Mouse (Mus musculus) hindbrain, embryonic 13.5 days (tissue): ENCODE measurements around the gene Tle3. TPM values are rescaled to one million over a fixed set of nuclear protein-coding genes. Genes with fewer than 3 reads are reported as not detected.

Source experiments
- ATAC-seq: fragments of 200-750 bp; cut with Nextera tagmentation; 2 replicates; pipeline ENCODE4 v1.8.0; 2017; ENCODE audit warnings: moderate TSS enrichment; ENCODE audit not compliant: low FRiP score
- H3K27ac ChIP-seq: fragments of 300-500 bp; sonication (generic); 2 replicates; pipeline ENCODE4 v1.5.1; 2015; ENCODE audit warnings: inconsistent platforms, mild to moderate bottlenecking, moderate library complexity
- H3K27me3 ChIP-seq: fragments of 300-500 bp; sonication (generic); 2 replicates; pipeline ENCODE4 v1.6.1; 2015; ENCODE audit warnings: mild to moderate bottlenecking, inconsistent platforms
- H3K36me3 ChIP-seq: fragments of 300-500 bp; sonication (generic); 2 replicates; pipeline ENCODE4 v1.6.1; 2015; ENCODE audit warnings: mild to moderate bottlenecking, inconsistent platforms
- H3K4me1 ChIP-seq: fragments of 300-500 bp; sonication (generic); replicated peaks from 2 replicates; pipeline ENCODE4 v1.6.1; 2015; ENCODE audit warnings: inconsistent platforms
- H3K4me2 ChIP-seq: fragments of 300-500 bp; sonication (generic); 2 replicates; pipeline ENCODE4 v1.6.1; 2015; ENCODE audit warnings: inconsistent platforms, mild to moderate bottlenecking, moderate library complexity
- H3K4me3 ChIP-seq: fragments of 300-500 bp; sonication (generic); 2 replicates; pipeline ENCODE4 v1.5.1; 2015; ENCODE audit warnings: mild to moderate bottlenecking, inconsistent platforms
- H3K9ac ChIP-seq: fragments of 300-500 bp; sonication (generic); 2 replicates; pipeline ENCODE4 v1.6.1; 2015; ENCODE audit warnings: mild to moderate bottlenecking, inconsistent platforms
- H3K9me3 ChIP-seq: fragments of 300-500 bp; sonication (generic); 2 replicates; pipeline ENCODE4 v1.6.1; 2016; ENCODE audit warnings: inconsistent platforms
- WGBS: fragments of 180-500 bp; shearing (Covaris S2); methylation state at CpG from one replicate; pipeline ENCODE4 v1.1.7; 2015; 5-methylcytosine and 5-hydroxymethylcytosine counted together
- polyA plus RNA-seq: library from polyadenylated mRNA; unstranded; fragments of >200 nt; fragmentation: Nextera tagmentation; extraction: Ambion mirVana; gene quantifications from 2 replicates; pipeline ENCODE4 v1.2.1, GENCODE M21; 2015

Gene Tle3
- polyA plus RNA-seq, 1 experiment from 2014 or later, result 32.3 TPM

DNA sequence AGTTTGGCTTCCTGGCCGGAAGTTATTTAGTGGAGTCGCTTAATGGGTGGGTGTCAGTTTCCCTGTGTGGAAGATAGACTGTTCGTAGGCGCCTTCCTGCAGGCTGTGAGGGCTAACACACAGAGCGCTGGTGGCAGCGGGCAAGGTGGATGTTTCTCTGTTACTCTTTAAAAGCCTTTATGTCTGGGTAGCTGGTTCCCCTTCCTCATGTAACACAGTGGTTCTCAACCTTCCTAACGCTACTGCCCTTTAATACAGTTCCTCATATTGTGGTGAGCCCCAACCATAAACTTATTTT is 17.2 kb downstream of the Tle3 start:
- no peak overlapping the region for H3K27ac ChIP-seq
- peaks cover 90% of the 10 kb centered on the region for H3K4me1 ChIP-seq
- peaks cover 16% of the 10 kb centered on the region for H3K27me3 ChIP-seq
- H3K36me3 ChIP-seq, result peaks cover 43% of the 10 kb centered on the region
- no peaks in the 10 kb centered on the region for H3K9me3 ChIP-seq
- no peak overlapping the region for H3K4me2 ChIP-seq
- no peak overlapping the region for H3K4me3 ChIP-seq
- no peak overlapping the region for H3K9ac ChIP-seq
- WGBS, result 78% methylated on average over 7 of the region's 7 CpGs
- no peak for ATAC-seq

DNA sequence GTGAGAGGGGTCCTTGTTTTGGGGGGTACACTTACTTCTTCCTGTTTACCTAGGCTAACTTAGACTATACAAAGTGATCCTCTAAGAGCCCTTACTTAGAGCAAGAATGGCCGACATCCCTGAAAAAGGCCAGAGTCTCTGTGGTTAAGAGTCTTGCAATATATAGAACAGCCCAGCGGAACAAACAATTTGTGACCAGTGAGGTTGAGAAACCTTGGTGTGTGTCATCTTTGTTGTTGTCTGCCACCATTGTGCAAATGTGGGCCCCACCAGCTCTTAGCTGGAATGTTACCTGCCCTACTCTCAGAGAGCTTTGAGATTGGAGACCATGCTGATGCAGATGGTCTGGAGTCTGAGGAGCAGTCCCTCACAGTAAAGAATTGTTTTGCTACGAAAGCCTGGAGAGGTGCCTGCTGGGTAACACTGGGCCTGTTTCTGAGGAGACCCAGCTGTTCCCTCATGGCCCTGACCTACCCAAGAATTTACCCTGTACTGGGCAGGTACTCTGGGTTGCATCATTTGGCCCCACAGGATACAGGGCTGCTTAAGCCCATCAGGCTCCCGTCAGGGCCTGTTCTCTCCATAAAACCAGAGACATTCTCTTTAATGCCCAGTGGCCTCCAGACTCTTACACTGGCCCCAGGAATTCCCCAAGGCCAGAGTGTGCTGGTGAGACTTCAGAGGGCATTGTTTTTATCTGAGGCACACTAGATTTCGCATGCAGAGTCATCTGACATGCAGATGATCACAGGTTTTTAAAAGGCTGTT is 19.6 kb downstream of the Tle3 start:
- no peak overlapping the region; the same call in 1 of the 2 replicates for H3K9ac ChIP-seq
- H3K9me3 ChIP-seq, result no peaks in the 10 kb centered on the region
- no peak overlapping the region for H3K4me2 ChIP-seq
- H3K4me3 ChIP-seq, result no peak overlapping the region
- WGBS, result 55% methylated on average over 5 of the region's 5 CpGs
- H3K36me3 ChIP-seq, result peaks cover 63% of the 10 kb centered on the region
- no peak overlapping the region for H3K27ac ChIP-seq
- ATAC-seq, result no peak
- peaks cover 89% of the 10 kb centered on the region for H3K4me1 ChIP-seq
- peaks cover 21% of the 10 kb centered on the region for H3K27me3 ChIP-seq

DNA sequence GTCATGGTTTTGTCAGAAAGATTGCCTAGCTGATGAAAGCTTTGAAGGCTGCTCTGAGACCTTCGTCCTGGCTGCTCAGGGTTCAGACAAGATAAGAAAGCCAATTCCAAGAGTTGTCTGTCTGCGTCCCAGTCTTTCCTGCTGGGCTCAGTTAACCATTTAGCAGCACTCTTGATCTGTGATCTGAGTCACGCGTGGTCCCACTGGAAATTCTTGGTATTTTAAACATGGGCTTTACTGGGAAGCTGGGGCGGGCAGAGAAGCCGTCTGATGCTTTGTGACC is 20.1 kb downstream of the Tle3 start:
- no peak overlapping the region for H3K4me3 ChIP-seq
- no peak for ATAC-seq
- H3K4me1 ChIP-seq, result peaks cover 89% of the 10 kb centered on the region
- H3K9me3 ChIP-seq, result no peaks in the 10 kb centered on the region
- 47% methylated on average over 6 of the region's 6 CpGs for WGBS
- H3K4me2 ChIP-seq, result no peak overlapping the region
- H3K27ac ChIP-seq, result no peak overlapping the region
- H3K9ac ChIP-seq, result no peak overlapping the region; the same call in 1 of the 2 replicates
- peaks cover 62% of the 10 kb centered on the region for H3K36me3 ChIP-seq
- peaks cover 22% of the 10 kb centered on the region for H3K27me3 ChIP-seq

DNA sequence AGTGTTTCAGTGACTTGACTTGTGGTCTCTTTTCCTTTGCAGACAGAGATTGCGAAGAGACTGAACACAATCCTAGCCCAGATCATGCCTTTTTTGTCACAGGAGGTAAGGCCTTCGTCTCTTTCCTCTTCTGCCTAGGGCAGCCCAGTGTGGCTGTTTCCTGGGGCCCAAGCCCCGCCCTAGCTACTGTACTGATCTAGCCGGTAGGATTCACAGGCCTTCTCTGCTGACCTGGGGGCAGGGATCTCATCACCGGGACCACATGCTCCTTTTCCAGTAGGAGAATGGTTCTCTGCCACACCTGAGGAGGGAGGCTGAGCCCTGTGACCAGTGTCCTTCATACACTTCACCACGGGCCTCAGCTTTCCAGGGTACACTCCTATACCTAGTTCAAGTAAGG is 21.0 kb downstream of the Tle3 start:
- H3K36me3 ChIP-seq, result peaks cover 61% of the 10 kb centered on the region
- H3K27ac ChIP-seq, result no peak overlapping the region
- H3K27me3 ChIP-seq, result peaks cover 28% of the 10 kb centered on the region

DNA sequence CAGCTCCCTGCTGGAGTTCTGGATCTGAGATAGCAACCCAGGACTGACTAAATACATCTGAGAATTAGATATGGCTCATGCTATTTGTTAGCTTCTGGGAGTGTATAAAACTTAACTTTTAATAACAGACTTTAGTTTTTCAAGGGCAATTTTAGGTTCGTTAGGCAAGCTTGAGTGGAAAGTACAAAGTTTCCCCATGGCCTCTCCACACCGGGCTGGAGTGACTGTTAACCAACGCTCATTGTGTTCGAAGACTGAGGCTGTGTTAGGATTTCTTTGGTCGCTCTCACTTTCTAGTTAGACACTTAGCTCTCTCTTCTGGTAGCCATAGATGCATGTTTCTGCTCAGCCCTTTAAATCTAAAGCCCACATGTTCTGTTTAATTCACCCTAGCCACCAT is 21.7 kb downstream of the Tle3 start:
- no peak for ATAC-seq
- 95% methylated on average over 5 of the region's 5 CpGs for WGBS
- Histone ChIP-seq H3K4me2 (no peak overlapping the region), H3K9me3 (no peaks in the 10 kb centered on the region), H3K36me3 (peaks cover 61% of the 10 kb centered on the region), H3K4me1 (peaks cover 88% of the 10 kb centered on the region), H3K27me3 (peaks cover 35% of the 10 kb centered on the region), H3K9ac (no peak overlapping the region), H3K4me3 (no peak overlapping the region), H3K27ac (no peak overlapping the region)

More for the DNA sequence above, 21.0 kb downstream of the Tle3 start:
- 84% methylated on average over 6 of the region's 6 CpGs for WGBS
- Histone ChIP-seq H3K9ac (no peak overlapping the region), H3K4me2 (no peak overlapping the region), H3K4me1 (peaks cover 89% of the 10 kb centered on the region), H3K4me3 (no peak overlapping the region), H3K9me3 (no peaks in the 10 kb centered on the region)
- ATAC-seq, result no peak

DNA sequence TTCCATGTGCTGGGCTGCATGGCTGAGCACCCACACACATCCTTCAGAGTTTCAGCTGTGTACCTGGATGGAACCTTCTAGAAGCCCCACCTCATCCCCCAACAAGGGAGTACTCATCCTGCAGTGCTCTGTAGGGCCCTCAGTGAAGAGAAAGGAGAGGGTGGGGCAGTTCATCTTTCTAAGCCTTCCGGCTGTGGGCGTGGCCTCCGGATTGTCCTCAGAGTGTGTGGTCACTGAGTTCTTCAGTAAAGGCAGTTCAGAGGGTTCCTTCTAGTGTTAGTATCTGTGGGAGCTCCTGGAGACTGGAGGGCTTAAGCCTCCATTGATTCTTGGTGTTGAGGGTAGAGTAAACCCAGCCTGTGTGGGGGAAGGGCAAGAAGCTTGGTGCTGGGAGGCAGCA is 22.9 kb downstream of the Tle3 start:
- H3K27me3 ChIP-seq, result peaks cover 34% of the 10 kb centered on the region
- no peaks in the 10 kb centered on the region for H3K9me3 ChIP-seq
- no peak for ATAC-seq
- H3K36me3 ChIP-seq, result peaks cover 63% of the 10 kb centered on the region
- H3K9ac ChIP-seq, result no peak overlapping the region
- peaks cover 85% of the 10 kb centered on the region for H3K4me1 ChIP-seq
- no peak overlapping the region for H3K4me2 ChIP-seq
- H3K27ac ChIP-seq, result no peak overlapping the region
- no peak overlapping the region for H3K4me3 ChIP-seq
- 75% methylated on average over 3 of the region's 3 CpGs for WGBS

DNA sequence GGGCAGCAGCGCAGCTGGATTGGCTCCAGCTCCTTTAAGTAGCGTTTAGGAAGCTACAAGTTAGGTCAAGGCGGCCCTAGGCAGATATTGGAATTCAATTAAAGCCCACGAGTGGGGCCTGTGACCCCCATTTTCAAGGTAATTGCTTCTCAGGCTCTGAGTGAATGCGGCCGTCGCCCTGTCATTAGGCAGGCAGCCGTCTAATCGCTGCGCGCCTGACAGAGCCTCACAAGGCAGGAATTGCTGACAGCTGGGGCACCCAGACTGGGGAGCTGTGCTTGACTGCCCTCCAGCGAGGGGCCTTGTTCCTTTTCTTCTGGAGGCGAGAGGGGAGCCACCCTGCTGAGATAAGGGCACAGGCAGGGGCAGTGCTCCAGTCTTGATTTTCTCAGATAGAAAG is 24.3 kb downstream of the Tle3 start:
- H3K4me1 ChIP-seq, result peaks cover 85% of the 10 kb centered on the region
- 10% methylated on average over 13 of the region's 13 CpGs for WGBS
- peaks cover 68% of the 10 kb centered on the region for H3K36me3 ChIP-seq
- H3K27ac ChIP-seq, result peak overlapping the region; percentile 71
- no peak overlapping the region for H3K4me2 ChIP-seq
- ATAC-seq, result 0 out of 2 replicates have a peak, but pooled peaks have one; percentile 40
- peak overlapping the region; percentile 29; the same call in 1 of the 2 replicates for H3K9ac ChIP-seq
- H3K4me3 ChIP-seq, result no peak overlapping the region
- peaks cover 38% of the 10 kb centered on the region for H3K27me3 ChIP-seq
- no peaks in the 10 kb centered on the region for H3K9me3 ChIP-seq

DNA sequence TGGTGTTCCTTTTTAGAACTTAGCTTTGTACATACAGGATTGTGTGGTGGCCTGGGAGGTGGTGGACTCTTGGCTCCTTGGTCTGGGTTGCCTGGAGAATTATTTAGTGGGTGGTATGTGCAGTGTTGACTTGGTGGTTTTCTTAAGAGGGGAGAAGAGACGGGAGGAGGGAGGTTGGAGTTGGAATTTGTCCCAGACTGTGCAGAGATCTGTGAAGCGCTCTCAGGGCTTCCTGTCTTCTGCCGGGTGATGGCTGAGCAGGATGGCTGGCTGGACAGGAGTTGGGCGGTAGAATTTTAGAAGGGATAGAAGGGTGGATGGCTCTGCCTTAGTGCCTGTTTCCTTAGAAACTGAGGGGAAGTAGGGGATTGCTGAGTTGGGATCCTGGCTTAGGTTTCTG is 25.0 kb downstream of the Tle3 start:
- H3K27me3 ChIP-seq, result peaks cover 38% of the 10 kb centered on the region
- peaks cover 85% of the 10 kb centered on the region for H3K4me1 ChIP-seq
- peak overlapping the region; percentile 29; the same call in 1 of the 2 replicates for H3K9ac ChIP-seq
- no peak for ATAC-seq
- WGBS, result 70% methylated on average over 4 of the region's 4 CpGs
- no peak overlapping the region for H3K27ac ChIP-seq
- no peak overlapping the region for H3K4me3 ChIP-seq
- H3K9me3 ChIP-seq, result no peaks in the 10 kb centered on the region
- peaks cover 75% of the 10 kb centered on the region for H3K36me3 ChIP-seq
- no peak overlapping the region for H3K4me2 ChIP-seq

DNA sequence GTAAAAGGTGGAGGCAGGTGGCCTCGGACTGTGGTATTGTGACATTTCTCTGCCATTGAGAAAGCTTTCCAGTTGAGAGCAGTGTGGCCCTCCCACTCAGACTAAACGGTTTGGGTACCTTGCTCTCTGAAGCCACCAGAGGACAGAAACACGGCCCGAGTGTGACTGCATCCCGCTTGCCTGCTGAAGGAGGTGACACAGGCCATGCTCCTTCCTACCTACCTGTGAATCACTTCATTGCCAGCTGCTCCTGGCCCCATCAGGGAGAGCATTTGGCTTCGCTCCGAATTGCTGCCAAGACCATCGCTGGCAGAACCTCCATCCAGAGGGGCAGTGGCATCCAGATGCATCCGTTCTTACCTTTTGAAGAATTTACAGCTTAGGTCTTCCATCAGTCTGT is 26.0 kb downstream of the Tle3 start:
- Histone ChIP-seq H3K4me3 (no peak overlapping the region), H3K9ac (no peak overlapping the region), H3K36me3 (peaks cover 78% of the 10 kb centered on the region), H3K9me3 (no peaks in the 10 kb centered on the region), H3K4me2 (no peak overlapping the region), H3K4me1 (peaks cover 86% of the 10 kb centered on the region), H3K27ac (no peak overlapping the region), H3K27me3 (peaks cover 37% of the 10 kb centered on the region)
- 86% methylated on average over 9 of the region's 9 CpGs for WGBS
- ATAC-seq, result no peak

DNA sequence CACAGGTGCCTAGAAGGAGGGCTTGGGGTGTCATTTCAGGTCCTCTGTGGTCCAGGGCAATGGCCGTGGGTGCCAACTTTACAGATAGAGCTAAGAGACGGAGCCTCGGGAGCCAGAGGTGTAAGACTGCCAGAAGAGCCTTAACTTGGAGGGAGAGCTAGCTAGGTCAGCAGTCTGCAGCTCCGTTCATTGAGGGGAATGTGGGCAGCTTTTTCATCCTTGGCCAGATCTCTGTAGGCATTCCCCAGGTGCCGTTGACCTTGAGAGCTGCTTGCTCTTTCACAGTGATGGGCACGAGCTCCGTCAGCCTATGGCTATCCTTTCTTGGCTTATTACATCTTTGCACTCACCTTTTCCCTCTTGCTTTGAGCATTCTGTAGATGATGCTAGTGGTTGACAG is 28.0 kb downstream of the Tle3 start:
- Histone ChIP-seq H3K27me3 (peaks cover 22% of the 10 kb centered on the region), H3K4me2 (no peak overlapping the region), H3K4me1 (peaks cover 95% of the 10 kb centered on the region), H3K4me3 (no peak overlapping the region), H3K36me3 (peaks cover 65% of the 10 kb centered on the region), H3K9ac (no peak overlapping the region), H3K9me3 (no peaks in the 10 kb centered on the region), H3K27ac (no peak overlapping the region)
- 93% methylated on average over 7 of the region's 7 CpGs for WGBS
- no peak for ATAC-seq

DNA sequence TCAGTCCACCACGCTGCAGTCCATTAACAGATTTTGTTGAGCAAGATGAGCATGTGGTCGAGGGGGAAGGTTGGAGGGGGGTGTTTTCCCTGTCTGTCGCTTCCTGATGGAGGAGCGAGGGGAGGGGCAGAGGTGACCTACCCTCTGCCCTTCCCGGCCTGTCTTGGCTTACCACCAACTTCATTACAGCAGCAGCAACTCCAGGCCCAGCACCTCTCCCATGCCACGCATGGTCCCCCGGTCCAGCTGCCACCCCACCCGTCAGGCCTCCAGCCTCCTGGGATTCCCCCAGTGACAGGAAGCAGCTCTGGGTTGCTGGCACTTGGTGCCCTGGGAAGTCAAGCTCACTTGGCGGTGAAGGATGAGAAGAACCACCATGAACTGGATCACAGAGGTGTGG is 29.5 kb downstream of the Tle3 start:
- no peaks in the 10 kb centered on the region for H3K9me3 ChIP-seq
- no peak overlapping the region for H3K9ac ChIP-seq
- H3K27ac ChIP-seq, result no peak overlapping the region
- H3K4me3 ChIP-seq, result no peak overlapping the region
- WGBS, result 45% methylated on average over 9 of the region's 9 CpGs
- ATAC-seq, result no peak
- H3K36me3 ChIP-seq, result peaks cover 59% of the 10 kb centered on the region
- H3K4me2 ChIP-seq, result no peak overlapping the region
- peaks cover 95% of the 10 kb centered on the region for H3K4me1 ChIP-seq
- peaks cover 20% of the 10 kb centered on the region for H3K27me3 ChIP-seq

DNA sequence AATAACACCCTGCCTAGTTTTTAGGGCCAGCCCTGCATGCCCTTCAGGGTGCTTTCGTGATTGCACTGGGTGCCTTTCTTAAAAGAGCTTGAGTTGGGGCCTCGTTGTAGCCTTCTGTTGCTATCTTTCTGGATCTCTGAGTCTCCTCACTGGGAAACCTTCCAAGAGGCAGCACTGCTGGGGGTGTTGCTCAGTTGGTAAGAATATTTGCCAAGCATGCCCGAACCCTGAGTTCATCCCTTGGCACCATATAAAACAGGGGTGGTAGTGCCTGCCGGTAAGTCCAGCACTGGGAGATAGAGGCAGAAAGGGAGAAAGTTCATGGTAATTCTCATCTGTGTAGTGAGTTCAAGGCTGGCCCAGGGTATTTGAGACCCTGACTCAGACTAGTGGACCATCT is 30.1 kb downstream of the Tle3 start:
- no peak overlapping the region for H3K9ac ChIP-seq
- no peak for ATAC-seq
- WGBS, result 70% methylated on average over 4 of the region's 4 CpGs
- H3K4me3 ChIP-seq, result no peak overlapping the region
- peaks cover 95% of the 10 kb centered on the region for H3K4me1 ChIP-seq
- H3K27ac ChIP-seq, result peak overlapping the region; percentile 48
- no peaks in the 10 kb centered on the region for H3K9me3 ChIP-seq
- H3K36me3 ChIP-seq, result peaks cover 65% of the 10 kb centered on the region
- H3K4me2 ChIP-seq, result no peak overlapping the region
- H3K27me3 ChIP-seq, result peaks cover 22% of the 10 kb centered on the region

DNA sequence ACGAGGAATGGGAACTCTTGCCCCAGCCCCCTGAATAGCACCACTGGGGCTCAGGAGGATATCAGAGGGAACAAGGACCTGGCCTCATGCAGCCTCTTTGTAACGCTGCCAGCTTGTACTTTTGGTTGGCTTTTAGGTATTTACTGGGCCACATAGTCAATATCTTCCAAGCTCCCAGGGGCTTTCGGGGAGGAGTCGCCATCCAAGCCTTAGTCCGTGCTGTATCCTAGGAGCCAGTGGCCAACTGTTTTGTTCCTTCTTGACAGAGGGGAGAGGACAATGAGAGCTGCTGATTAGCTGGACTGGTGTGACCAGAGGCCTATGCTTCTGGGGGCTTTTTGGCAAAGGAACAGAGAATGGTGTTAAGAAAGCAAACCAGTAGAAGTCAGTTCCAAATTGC is 30.6 kb downstream of the Tle3 start:
- WGBS, result 31% methylated on average over 5 of the region's 5 CpGs

More for the DNA sequence above, 30.6 kb downstream of the Tle3 start:
- Histone ChIP-seq H3K27ac (peak overlapping the region; percentile 48; the same call in 1 of the 2 replicates), H3K27me3 (peaks cover 19% of the 10 kb centered on the region), H3K36me3 (peaks cover 69% of the 10 kb centered on the region), H3K9ac (no peak overlapping the region), H3K4me3 (no peak overlapping the region), H3K9me3 (no peaks in the 10 kb centered on the region), H3K4me1 (peaks cover 94% of the 10 kb centered on the region), H3K4me2 (no peak overlapping the region)
- ATAC-seq, result no peak
